ENCODE assay signal across 8 mouse cellular contexts in genomic region chr7:80115224-80115590, GRCm38 (mm10). TPM values are rescaled to one million over a fixed set of nuclear protein-coding genes. Genes with fewer than 3 reads are reported as not detected.
DNase-seq lines count a peak whose midpoint lies in the region; ATAC-seq and TF ChIP-seq lines count a peak whose summit lies in the region.

Idh2 (minus strand) TSS chr7:80115392.

- H3K9me3 ChIP-seq in hindbrain, embryonic 10.5 days: no peaks in the 10 kb centered on the region
- H3K9me3 ChIP-seq in lung, postnatal 0 days (ENCODE audit: low read length): no peaks in the 10 kb centered on the region

- TF ChIP-seq EP300 in lung, postnatal 0 days (IDR thresholded peaks at IDR 0.05): no peak

- DNase-seq in MEL-GATA-1-ER (ENCODE audit: extremely low read depth, low read depth): peak; percentile 70
- DNase-seq in cerebellum, adult 8-10 months: peak; percentile 93
- peak; percentile 90 for DNase-seq in hindbrain, embryonic 10.5 days (ENCODE audit: low spot score)
- DNase-seq in layer of hippocampus, adult 9-11 months: peak; percentile 92
- peak; percentile 96 for DNase-seq in lung, postnatal 0 days (ENCODE audit: low spot score)
- DNase-seq in ovary, postnatal 14 days (ENCODE audit: low spot score): peak; percentile 84
- peak; percentile 92 for DNase-seq in thymus, postnatal 14 days

- peak within 1 kb of the TSS; percentile 88 for H3K4me3 ChIP-seq in hindbrain, embryonic 10.5 days
- H3K4me3 ChIP-seq in lung, postnatal 0 days (ENCODE audit: low read depth, low read length): peak within 1 kb of the TSS; percentile 86

- peak within 1 kb of the TSS; percentile 79 for H3K9ac ChIP-seq in lung, postnatal 0 days (replicated peaks; ENCODE audit: low read depth)

- TF ChIP-seq CTCF in lung, postnatal 0 days (IDR thresholded peaks at IDR 0.05): no peak

- ATAC-seq in frontal cortex, adult (ENCODE audit: low TSS enrichment): peak; percentile 81
- peak; percentile 95 for ATAC-seq in lung, postnatal 0 days

- WGBS in hindbrain, embryonic 10.5 days: under 1% methylated on average over 29 of the region's 29 CpGs
- WGBS in lung, postnatal 0 days: 2% methylated on average over 28 of the region's 29 CpGs

- peaks cover 57% of the 10 kb centered on the region for H3K4me1 ChIP-seq in hindbrain, embryonic 10.5 days (replicated peaks)
- H3K4me1 ChIP-seq in lung, postnatal 0 days (ENCODE audit: insufficient read depth, low read depth, low read length): peaks cover 13% of the 10 kb centered on the region; the same call in 1 of the 2 replicates

- H3K36me3 ChIP-seq in hindbrain, embryonic 10.5 days: peaks cover 21% of the 10 kb centered on the region
- no peaks in the 10 kb centered on the region for H3K36me3 ChIP-seq in lung, postnatal 0 days (ENCODE audit: insufficient read depth, low read length)

- peaks cover 4% of the 10 kb centered on the region; the same call in 1 of the 2 replicates for H3K27me3 ChIP-seq in hindbrain, embryonic 10.5 days (ENCODE audit: insufficient read depth, poor library complexity, severe bottlenecking)
- H3K27me3 ChIP-seq in lung, postnatal 0 days (replicated peaks; ENCODE audit: insufficient read depth, low read length): no peaks in the 10 kb centered on the region

- H3K4me2 ChIP-seq in lung, postnatal 0 days (replicated peaks; ENCODE audit: low read depth, low read length): peak within 1 kb of the TSS; percentile 98

- H3K27ac ChIP-seq in hindbrain, embryonic 10.5 days: peak within 1 kb of the TSS; percentile 98
- peak within 1 kb of the TSS; percentile 95 for H3K27ac ChIP-seq in lung, postnatal 0 days (ENCODE audit: low read length)

RNA-seq across cellular contexts. Expression of gene Idh2, which starts in this region (rescaled TPM):
- polyA plus RNA-seq in hindbrain, embryonic 10.5 days (2016; fragmentation: Nextera tagmentation; extraction: Ambion mirVana): 429 and 446 TPM in 2 replicates
- polyA plus RNA-seq in lung, postnatal 0 days (2015; fragmentation: Nextera tagmentation; extraction: Ambion mirVana): 296 and 298 TPM in 2 replicates

Comparison
In these comparisons a context has a peak if more than half of its experiments do, and no peak if none do; other contexts are left out.
1. Peak in every context shown above with its lines: DNase-seq, ATAC-seq, H3K4me3 ChIP-seq and H3K27ac ChIP-seq.